In genomic region chr1:51418753-51419152, GRCm38 (mm10) we compare ENCODE assay signal across 23 mouse cellular contexts. TPM values are rescaled to one million over a fixed set of nuclear protein-coding genes. Genes with fewer than 3 reads are reported as not detected.
DNase-seq lines count a peak whose midpoint lies in the region; ATAC-seq and TF ChIP-seq lines count a peak whose summit lies in the region.
"Had no signal": no experiment of that assay in that cellular context is flagged by ENCODE, and none has a peak within 500 bp of the region (broad histone marks: within the 10 kb centered on the region; RNA-seq: fewer than 3 reads in every experiment).

No protein-coding gene starts in this region.

- H3K9ac ChIP-seq in hindbrain, postnatal 0 days (replicated peaks; ENCODE audit: low read length), result no peak overlapping the region
- H3K9ac ChIP-seq in hindbrain, embryonic 14.5 days, result no peak overlapping the region
- H3K9ac ChIP-seq: embryonic facial prominence, embryonic 12.5 days; hindbrain, embryonic 12.5 days; kidney, embryonic 15.5 days; limb, embryonic 12.5 days; liver, embryonic 12.5 days; lung, embryonic 14.5 days; midbrain, embryonic 12.5 days had no signal

- TF ChIP-seq CTCF in hindbrain, postnatal 0 days (IDR thresholded peaks at IDR 0.05; ENCODE audit: low read depth), result no peak

- no peak overlapping the region for H3K4me2 ChIP-seq in hindbrain, postnatal 0 days (ENCODE audit: low read depth, low read length)
- no peak overlapping the region for H3K4me2 ChIP-seq in hindbrain, embryonic 14.5 days (replicated peaks)
- H3K4me2 ChIP-seq: embryonic facial prominence, embryonic 12.5 days; hindbrain, embryonic 12.5 days; kidney, embryonic 15.5 days; limb, embryonic 12.5 days; liver, embryonic 12.5 days; lung, embryonic 14.5 days; midbrain, embryonic 12.5 days had no signal

- peak; percentile 11 for DNase-seq in embryo, embryonic 10 days (ENCODE audit: low spot score)
- no peak for DNase-seq in embryo, embryonic 9.5 days (ENCODE audit: extremely low spot score)
- peak; percentile 56 for DNase-seq in hindbrain, postnatal 0 days (ENCODE audit: low spot score)
- DNase-seq in hindbrain, embryonic 14.5 days (ENCODE audit: low spot score), result no peak
- peak; percentile 26 to 57 for DNase-seq in right cerebral cortex, postnatal 10 days (ENCODE audit: low spot score in 2 of 2)
- no peak for DNase-seq in right cerebral cortex, adult 2 months (ENCODE audit: low spot score in 2 of 2)
- peak; percentile 33 for DNase-seq in telencephalon, adult 2 months (ENCODE audit: low read depth, low spot score)
- no peak for DNase-seq in adrenal gland, postnatal 14 days
- DNase-seq: adrenal gland, adult 2 months; cerebellum, adult 11 months; cerebellum, postnatal 10 days; kidney, postnatal 4 days; lung, embryonic 14.5 days; lung, postnatal 36 days; right cerebral cortex, postnatal 4 days had no signal

- H3K36me3 ChIP-seq in hindbrain, postnatal 0 days (ENCODE audit: insufficient read depth, low read length), result no peaks in the 10 kb centered on the region
- no peaks in the 10 kb centered on the region for H3K36me3 ChIP-seq in hindbrain, embryonic 14.5 days (replicated peaks; ENCODE audit: control insufficient read depth, insufficient read depth)
- H3K36me3 ChIP-seq: embryonic facial prominence, embryonic 12.5 days; heart, embryonic 10.5 days; hindbrain, embryonic 12.5 days; kidney, embryonic 15.5 days; limb, embryonic 12.5 days; liver, embryonic 12.5 days; midbrain, embryonic 12.5 days had no signal

- ATAC-seq in hindbrain, postnatal 0 days, result no peak
- ATAC-seq in hindbrain, embryonic 14.5 days (ENCODE audit: low FRiP score), result no peak
- ATAC-seq: intestine, postnatal 0 days; liver, embryonic 12.5 days had no signal

- no peak overlapping the region for H3K4me3 ChIP-seq in hindbrain, postnatal 0 days (ENCODE audit: low read length)
- H3K4me3 ChIP-seq in hindbrain, embryonic 14.5 days (replicated peaks; ENCODE audit: low read length), result no peak overlapping the region
- H3K4me3 ChIP-seq: embryonic facial prominence, embryonic 12.5 days; heart, embryonic 10.5 days; hindbrain, embryonic 12.5 days; kidney, embryonic 15.5 days; limb, embryonic 12.5 days; liver, embryonic 12.5 days; midbrain, embryonic 12.5 days had no signal

- H3K27ac ChIP-seq in hindbrain, postnatal 0 days, result no peak overlapping the region
- H3K27ac ChIP-seq in hindbrain, embryonic 14.5 days, result no peak overlapping the region
- H3K27ac ChIP-seq: embryonic facial prominence, embryonic 12.5 days; heart, embryonic 10.5 days; hindbrain, embryonic 12.5 days; kidney, embryonic 15.5 days; limb, embryonic 12.5 days; liver, embryonic 12.5 days; midbrain, embryonic 12.5 days had no signal

- WGBS in hindbrain, postnatal 0 days, result 22% methylated on average over 5 of the region's 5 CpGs
- 34% methylated on average over 5 of the region's 5 CpGs for WGBS in hindbrain, embryonic 14.5 days

- H3K4me1 ChIP-seq in hindbrain, postnatal 0 days (ENCODE audit: insufficient read depth, low read length), result no peaks in the 10 kb centered on the region
- no peaks in the 10 kb centered on the region for H3K4me1 ChIP-seq in hindbrain, embryonic 14.5 days (replicated peaks; ENCODE audit: control insufficient read depth, insufficient read depth, low read length)
- H3K4me1 ChIP-seq: embryonic facial prominence, embryonic 12.5 days; heart, embryonic 10.5 days; hindbrain, embryonic 12.5 days; kidney, embryonic 15.5 days; limb, embryonic 12.5 days; liver, embryonic 12.5 days; midbrain, embryonic 12.5 days had no signal

- no peaks in the 10 kb centered on the region for H3K27me3 ChIP-seq in hindbrain, postnatal 0 days (ENCODE audit: insufficient read depth, low read length)
- H3K27me3 ChIP-seq in hindbrain, embryonic 14.5 days (ENCODE audit: control insufficient read depth, insufficient read depth, low read length), result no peaks in the 10 kb centered on the region
- H3K27me3 ChIP-seq: embryonic facial prominence, embryonic 12.5 days; hindbrain, embryonic 12.5 days; kidney, embryonic 15.5 days; limb, embryonic 12.5 days; liver, embryonic 12.5 days; midbrain, embryonic 12.5 days had no signal

- no peaks in the 10 kb centered on the region for H3K9me3 ChIP-seq in hindbrain, postnatal 0 days (ENCODE audit: low read length)
- no peaks in the 10 kb centered on the region for H3K9me3 ChIP-seq in hindbrain, embryonic 14.5 days (ENCODE audit: control insufficient read depth, low read length)
- H3K9me3 ChIP-seq: embryonic facial prominence, embryonic 12.5 days; heart, embryonic 10.5 days; hindbrain, embryonic 12.5 days; kidney, embryonic 15.5 days; limb, embryonic 12.5 days; liver, embryonic 12.5 days; midbrain, embryonic 12.5 days had no signal

RNA-seq across cellular contexts. Expression of gene Nabp1, which starts 59.5 kb away (rescaled TPM):
- total RNA-seq in hindbrain, postnatal 0 days (2014; rRNA removed), result 3.3 and 4.1 TPM in 2 replicates
- 3.1 and 4.1 TPM in 2 replicates for polyA plus RNA-seq in hindbrain, postnatal 0 days (2015; fragmentation: Nextera tagmentation; extraction: Ambion mirVana)
- 9.0 and 9.1 TPM in 2 replicates for polyA plus RNA-seq in hindbrain, embryonic 14.5 days (2014; fragmentation: Nextera tagmentation; extraction: Ambion mirVana)
- total RNA-seq in adrenal gland, postnatal 14 days (2021), result 32.2 and 35.1 TPM in 2 replicates

Comparison
In these comparisons a context has a peak if more than half of its experiments do, and no peak if none do; other contexts are left out.
1. DNase-seq: peak in embryo, embryonic 10 days (single experiment), hindbrain, postnatal 0 days (single experiment), right cerebral cortex, postnatal 10 days (2 of 2) and telencephalon, adult 2 months (single experiment); none in embryo, embryonic 9.5 days (single experiment), hindbrain, embryonic 14.5 days (single experiment), right cerebral cortex, adult 2 months (0 of 2) and adrenal gland, postnatal 14 days (single experiment).